21 mouse cellular contexts compared by ENCODE assay signal in genomic region chr2:5762031-5762430, GRCm38 (mm10). TPM values are rescaled to one million over a fixed set of nuclear protein-coding genes. Genes with fewer than 3 reads are reported as not detected.
DNase-seq lines count a peak whose midpoint lies in the region; ATAC-seq and TF ChIP-seq lines count a peak whose summit lies in the region.
"Had no signal": no experiment of that assay in that cellular context is flagged by ENCODE, and none has a peak within 500 bp of the region (broad histone marks: within the 10 kb centered on the region; RNA-seq: fewer than 3 reads in every experiment).

No protein-coding gene starts in this region.

- DNase-seq in heart, adult 11 months: peak; percentile 59
- DNase-seq in heart, adult 8-10 months (ENCODE audit: low spot score): no peak
- DNase-seq in liver, postnatal 0 days: no peak
- no peak for DNase-seq in Patski (ENCODE audit: low read depth, low spot score)
- no peak for DNase-seq in stomach, postnatal 0 days (ENCODE audit: low spot score)
- DNase-seq in hindbrain, embryonic 11.5 days (ENCODE audit: low spot score): no peak
- DNase-seq in gastrocnemius, adult 2 months: no peak
- DNase-seq: adrenal gland, adult 2 months; adrenal gland, postnatal 25 days; cerebellum, adult 8-10 months; cerebellum, postnatal 14 days; embryo, embryonic 11 days; gastrocnemius, postnatal 25 days had no signal

- no peak for TF ChIP-seq EP300 in liver, postnatal 0 days (IDR thresholded peaks at IDR 0.05; ENCODE audit: low read depth)
- no peak for TF ChIP-seq EP300 in stomach, postnatal 0 days (optimal IDR thresholded peaks at IDR 0.05)

- no peak overlapping the region for H3K4me2 ChIP-seq in liver, postnatal 0 days (ENCODE audit: low read depth, low read length)
- H3K4me2 ChIP-seq in liver, embryonic 12.5 days: no peak overlapping the region
- H3K4me2 ChIP-seq in stomach, postnatal 0 days (replicated peaks; ENCODE audit: low read depth): no peak overlapping the region
- H3K4me2 ChIP-seq in hindbrain, embryonic 11.5 days (replicated peaks; ENCODE audit: low read depth, low read length): no peak overlapping the region
- H3K4me2 ChIP-seq: embryonic facial prominence, embryonic 15.5 days; forebrain, embryonic 12.5 days; heart, embryonic 12.5 days; hindbrain, embryonic 15.5 days had no signal

- ATAC-seq in liver, postnatal 0 days: no peak
- ATAC-seq in liver, embryonic 12.5 days: no peak
- no peak for ATAC-seq in Patski
- ATAC-seq in stomach, postnatal 0 days (ENCODE audit: low FRiP score, low TSS enrichment): no peak
- ATAC-seq in hindbrain, embryonic 11.5 days (ENCODE audit: low FRiP score): no peak
- ATAC-seq: forebrain, embryonic 16.5 days; intestine, embryonic 16.5 days had no signal

- H3K9ac ChIP-seq in liver, postnatal 0 days (replicated peaks): no peak overlapping the region
- H3K9ac ChIP-seq in liver, embryonic 12.5 days: no peak overlapping the region
- no peak overlapping the region for H3K9ac ChIP-seq in stomach, postnatal 0 days (ENCODE audit: low read length)
- H3K9ac ChIP-seq in hindbrain, embryonic 11.5 days (ENCODE audit: low read depth, low read length): no peak overlapping the region
- H3K9ac ChIP-seq: embryonic facial prominence, embryonic 15.5 days; forebrain, embryonic 12.5 days; heart, embryonic 12.5 days; hindbrain, embryonic 15.5 days had no signal

- no peaks in the 10 kb centered on the region for H3K9me3 ChIP-seq in liver, postnatal 0 days (ENCODE audit: low read length)
- no peaks in the 10 kb centered on the region for H3K9me3 ChIP-seq in liver, embryonic 12.5 days (replicated peaks)
- H3K9me3 ChIP-seq in stomach, postnatal 0 days (ENCODE audit: control insufficient read depth, low read length): no peaks in the 10 kb centered on the region
- no peaks in the 10 kb centered on the region for H3K9me3 ChIP-seq in hindbrain, embryonic 11.5 days (ENCODE audit: control insufficient read depth, low read length)
- H3K9me3 ChIP-seq: embryonic facial prominence, embryonic 15.5 days; forebrain, embryonic 12.5 days; heart, embryonic 12.5 days; hindbrain, embryonic 10.5 days; hindbrain, embryonic 15.5 days had no signal

- CTCF ChIA-PET in Patski (lab: Charles Lee): interaction anchor here (1.2 kb wide), 1 partner anchor 9 kb away, joined by 5 read pairs; no protein-coding TSS in a partner anchor

- in situ Hi-C loops in Patski (cut with MboI; ENCODE audit: low pct_unique_long_range_greater_than_20kb): loop anchor here (25.0 kb wide), 1 partner anchor 300 kb away; no protein-coding TSS in a partner anchor

- no peaks in the 10 kb centered on the region for H3K36me3 ChIP-seq in liver, postnatal 0 days (replicated peaks; ENCODE audit: insufficient read depth, low read length)
- H3K36me3 ChIP-seq in liver, embryonic 12.5 days: no peaks in the 10 kb centered on the region
- no peaks in the 10 kb centered on the region for H3K36me3 ChIP-seq in stomach, postnatal 0 days (ENCODE audit: control insufficient read depth, insufficient read depth, low read length)
- no peaks in the 10 kb centered on the region for H3K36me3 ChIP-seq in hindbrain, embryonic 11.5 days (ENCODE audit: control insufficient read depth, insufficient read depth, low read length)
- H3K36me3 ChIP-seq: embryonic facial prominence, embryonic 15.5 days; forebrain, embryonic 12.5 days; heart, embryonic 12.5 days; hindbrain, embryonic 10.5 days; hindbrain, embryonic 15.5 days had no signal

- no peak overlapping the region for H3K4me3 ChIP-seq in liver, postnatal 0 days (ENCODE audit: low read depth, low read length)
- no peak overlapping the region for H3K4me3 ChIP-seq in liver, embryonic 12.5 days
- no peak overlapping the region for H3K4me3 ChIP-seq in stomach, postnatal 0 days (ENCODE audit: low read depth, low read length)
- no peak overlapping the region for H3K4me3 ChIP-seq in hindbrain, embryonic 11.5 days (ENCODE audit: low read depth, low read length)
- no peak overlapping the region for H3K4me3 ChIP-seq in gastrocnemius, adult 2 months
- H3K4me3 ChIP-seq: embryonic facial prominence, embryonic 15.5 days; forebrain, embryonic 12.5 days; heart, embryonic 12.5 days; hindbrain, embryonic 10.5 days; hindbrain, embryonic 15.5 days had no signal

- peak; percentile 17; the same call in 1 of the 2 replicates for TF ChIP-seq CTCF in liver, postnatal 0 days (IDR thresholded peaks at IDR 0.05; ENCODE audit: low read depth)
- peak; percentile 16 for TF ChIP-seq CTCF in Patski (IDR thresholded peaks at IDR 0.05)
- TF ChIP-seq CTCF in stomach, postnatal 0 days (IDR thresholded peaks at IDR 0.05; ENCODE audit: low read depth): 0 out of 2 replicates have a peak, but pooled peaks have one; percentile 8
- TF ChIP-seq CTCF in gastrocnemius, adult 2 months (IDR thresholded peaks at IDR 0.05): no peak

- intact Hi-C loops in gastrocnemius, adult 2 months (cut with DNase I): no loop called here

- no peaks in the 10 kb centered on the region for H3K27me3 ChIP-seq in liver, postnatal 0 days (ENCODE audit: insufficient read depth, low read length)
- H3K27me3 ChIP-seq in liver, embryonic 12.5 days (replicated peaks): no peaks in the 10 kb centered on the region
- peaks cover 4% of the 10 kb centered on the region for H3K27me3 ChIP-seq in Patski
- no peaks in the 10 kb centered on the region for H3K27me3 ChIP-seq in stomach, postnatal 0 days (ENCODE audit: control insufficient read depth, insufficient read depth, low read length)
- H3K27me3 ChIP-seq in hindbrain, embryonic 11.5 days (ENCODE audit: control insufficient read depth, insufficient read depth, low read length): no peaks in the 10 kb centered on the region
- H3K27me3 ChIP-seq: embryonic facial prominence, embryonic 15.5 days; forebrain, embryonic 12.5 days; heart, embryonic 12.5 days; hindbrain, embryonic 15.5 days had no signal

- no peak overlapping the region for H3K27ac ChIP-seq in liver, postnatal 0 days (ENCODE audit: low read depth)
- H3K27ac ChIP-seq in liver, embryonic 12.5 days: no peak overlapping the region
- no peak overlapping the region for H3K27ac ChIP-seq in stomach, postnatal 0 days (replicated peaks)
- no peak overlapping the region for H3K27ac ChIP-seq in hindbrain, embryonic 11.5 days (ENCODE audit: low read depth, low read length)
- H3K27ac ChIP-seq in gastrocnemius, adult 2 months: no peak overlapping the region
- H3K27ac ChIP-seq: embryonic facial prominence, embryonic 15.5 days; forebrain, embryonic 12.5 days; hindbrain, embryonic 10.5 days; hindbrain, embryonic 15.5 days had no signal

- H3K4me1 ChIP-seq in liver, postnatal 0 days (ENCODE audit: insufficient read depth): no peaks in the 10 kb centered on the region
- no peaks in the 10 kb centered on the region for H3K4me1 ChIP-seq in liver, embryonic 12.5 days
- H3K4me1 ChIP-seq in stomach, postnatal 0 days (replicated peaks; ENCODE audit: control insufficient read depth, insufficient read depth): no peaks in the 10 kb centered on the region
- no peaks in the 10 kb centered on the region for H3K4me1 ChIP-seq in hindbrain, embryonic 11.5 days (replicated peaks; ENCODE audit: control insufficient read depth, insufficient read depth, low read length)
- H3K4me1 ChIP-seq: embryonic facial prominence, embryonic 15.5 days; forebrain, embryonic 12.5 days; heart, embryonic 12.5 days; hindbrain, embryonic 10.5 days; hindbrain, embryonic 15.5 days had no signal

- 84% methylated on average over 3 of the region's 3 CpGs for WGBS in liver, postnatal 0 days (ENCODE audit: insufficient replicate concordance)
- WGBS in liver, embryonic 12.5 days (ENCODE audit: insufficient replicate concordance): 78% methylated on average over 3 of the region's 3 CpGs
- WGBS in stomach, postnatal 0 days: 93% methylated on average over 3 of the region's 3 CpGs
- WGBS in hindbrain, embryonic 11.5 days: 95% methylated on average over 3 of the region's 3 CpGs

- POLR2A ChIA-PET in Patski (lab: Charles Lee): no interaction called here

RNA-seq across cellular contexts. Expression of gene Camk1d, which starts 47.7 kb away (rescaled TPM):
- total RNA-seq in heart, adult 8-10 months (2022): 1 to 10 TPM; 3.6 to 5.0 (median 4.3) TPM
- polyA plus RNA-seq in liver, postnatal 0 days (2015; fragmentation: Nextera tagmentation; extraction: Ambion mirVana): 2.0 and 2.2 TPM in 2 replicates
- 1.3 and 1.5 TPM in 2 replicates for polyA plus RNA-seq in liver, embryonic 12.5 days (2016; fragmentation: Nextera tagmentation; extraction: Ambion mirVana)
- 2.0 TPM for polyA plus RNA-seq in Patski (2021)
- 6.7 and 8.4 TPM in 2 replicates for polyA plus RNA-seq in stomach, postnatal 0 days (2015; fragmentation: Nextera tagmentation; extraction: Ambion mirVana)
- 2.2 and 2.7 TPM in 2 replicates for polyA plus RNA-seq in hindbrain, embryonic 11.5 days (2014; fragmentation: Nextera tagmentation; extraction: Ambion mirVana)
- total RNA-seq in gastrocnemius, adult 2 months (2021): 1 to 10 TPM; 1.6 TPM
